Mouse (Mus musculus) mature B cell (primary cell): ENCODE data around the gene Elmsan1.

Experiments used
- in situ Hi-C: fragments of 300-500 bp; cut with MboI; formaldehyde crosslinking; loops from 2 replicates; pipeline ENCODE4 v1.14.3; 2019

The Elmsan1 gene

GRCm38 (mm10) chr12:84174871-84175270, 43.8 kb downstream of the Elmsan1 start:
- in situ Hi-C loops, result no loop called here

DNA sequence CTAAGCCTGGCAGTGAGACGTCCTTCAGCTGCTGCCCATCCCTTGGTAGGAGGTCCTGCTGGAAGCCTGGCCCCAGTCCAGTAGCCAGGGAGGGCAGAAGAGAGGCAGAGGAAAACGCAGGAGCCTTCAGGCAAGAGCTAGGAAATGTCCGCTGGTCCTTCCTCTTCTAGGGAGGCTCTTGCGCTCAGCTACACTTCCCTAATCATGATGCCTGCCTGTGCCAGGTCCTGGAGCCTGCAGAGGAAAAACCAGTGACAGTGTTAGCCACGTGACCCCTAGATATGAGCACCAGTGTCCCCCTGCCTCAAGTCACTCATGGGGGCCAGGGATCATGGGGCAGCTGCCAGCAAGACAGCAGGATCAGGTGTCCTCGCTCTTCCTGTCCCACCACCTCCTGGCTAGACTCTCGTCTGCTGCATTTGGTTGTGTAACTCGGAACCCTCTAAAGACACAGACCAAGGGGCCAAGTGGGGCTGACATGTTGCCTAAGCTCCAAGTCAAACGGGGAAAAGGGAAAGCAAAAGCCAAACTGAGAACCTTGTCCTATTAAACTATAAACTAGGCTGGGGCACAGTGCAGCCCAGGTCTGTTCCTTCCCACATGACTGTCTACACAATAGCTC, 44.4 kb downstream of the Elmsan1 start:
- in situ Hi-C loops, result no loop called here

- in situ Hi-C loops, result no loop called here
These were observed 45.3 kb downstream of the Elmsan1 start for GRCm38 (mm10) chr12:84173309-84173915.

GRCm38 (mm10) chr12:84172862-84173261, 45.8 kb downstream of the Elmsan1 start:
- in situ Hi-C loops, result no loop called here

- in situ Hi-C loops, result no loop called here
These were observed 46.5 kb downstream of the Elmsan1 start for GRCm38 (mm10) chr12:84172216-84172615.

DNA sequence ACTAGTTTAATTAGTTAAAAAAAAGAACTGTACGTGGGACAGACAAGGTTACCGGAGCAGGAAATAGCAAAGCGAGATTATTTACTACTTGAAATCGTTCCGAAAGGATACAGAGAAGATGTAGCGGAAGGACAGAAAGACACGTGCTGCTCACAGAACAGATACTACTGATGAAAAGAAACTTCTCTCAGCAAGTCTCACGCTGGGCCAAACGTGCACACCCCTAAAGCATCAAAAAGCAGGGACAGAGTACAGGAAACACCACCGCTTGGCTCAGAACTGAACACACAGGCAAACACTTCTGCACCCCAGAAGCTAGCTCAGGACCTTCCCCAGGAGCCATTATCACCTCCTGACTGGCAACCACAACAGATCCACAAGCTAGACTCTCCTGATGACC, 48.1 kb downstream of the Elmsan1 start:
- in situ Hi-C loops, result no loop called here

DNA sequence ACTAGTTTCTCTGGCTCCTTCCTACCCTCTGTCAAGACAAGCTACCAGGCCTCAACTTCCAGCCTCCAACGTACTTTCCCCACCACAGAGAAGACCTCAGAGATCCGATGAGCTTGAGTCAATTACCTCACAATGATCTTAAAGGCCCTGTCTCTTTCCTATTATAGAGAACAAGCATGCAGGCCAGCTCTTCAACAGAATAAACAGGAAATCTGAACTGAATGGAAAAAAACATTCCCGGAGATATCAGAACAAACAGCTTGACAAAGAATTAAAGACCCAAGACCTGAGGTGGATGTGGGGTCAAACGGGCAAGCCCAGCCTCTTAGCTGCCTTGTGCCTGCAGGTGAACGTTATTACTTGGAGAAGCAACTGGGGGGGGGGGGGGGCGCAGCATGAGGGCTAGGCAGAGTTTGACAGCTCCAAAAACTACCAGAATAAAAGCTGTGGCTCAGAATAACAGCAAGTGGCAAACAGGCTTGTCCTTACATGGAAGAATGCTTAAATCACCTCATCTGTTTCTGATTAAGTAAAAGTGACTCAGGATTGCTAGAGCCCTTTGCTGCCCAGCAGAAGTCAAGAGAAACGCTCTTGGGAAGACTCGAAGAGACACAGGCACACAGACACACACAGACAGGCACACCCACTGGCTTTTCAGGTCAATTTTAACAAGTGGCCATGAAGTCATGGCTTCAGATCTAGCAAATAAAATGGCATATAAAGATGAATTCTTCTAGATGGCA, 52.9 kb downstream of the Elmsan1 start:
- in situ Hi-C loops, result no loop called here

DNA sequence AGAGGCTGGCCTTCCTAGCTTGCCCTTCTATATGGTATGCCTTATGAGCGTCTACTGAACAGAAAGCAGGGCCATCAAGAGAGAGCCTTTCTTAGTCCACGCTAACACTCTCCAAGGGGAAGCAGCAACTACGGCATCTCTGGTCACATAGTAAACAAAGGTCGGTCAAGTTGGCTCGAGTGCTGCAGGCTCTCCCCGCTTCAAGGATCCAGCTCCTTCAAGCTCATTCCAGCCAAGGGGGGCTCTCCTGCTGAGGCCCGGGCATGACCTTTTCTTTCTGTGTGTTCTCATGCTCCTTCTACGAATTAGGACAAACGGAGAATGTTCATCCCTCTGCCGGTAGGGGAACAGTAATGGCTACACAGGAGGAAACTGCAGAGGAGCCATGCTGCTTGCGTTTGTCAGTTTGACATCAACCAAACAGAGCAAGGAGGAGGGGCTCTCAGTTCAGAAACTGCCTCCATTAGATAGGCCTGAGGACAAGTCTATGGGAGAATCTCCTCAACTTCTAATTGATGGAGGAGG, 55.0 kb downstream of the Elmsan1 start:
- in situ Hi-C loops, result no loop called here

GRCm38 (mm10) chr12:84163133-84163532, 55.5 kb downstream of the Elmsan1 start:
- in situ Hi-C loops, result no loop called here

DNA sequence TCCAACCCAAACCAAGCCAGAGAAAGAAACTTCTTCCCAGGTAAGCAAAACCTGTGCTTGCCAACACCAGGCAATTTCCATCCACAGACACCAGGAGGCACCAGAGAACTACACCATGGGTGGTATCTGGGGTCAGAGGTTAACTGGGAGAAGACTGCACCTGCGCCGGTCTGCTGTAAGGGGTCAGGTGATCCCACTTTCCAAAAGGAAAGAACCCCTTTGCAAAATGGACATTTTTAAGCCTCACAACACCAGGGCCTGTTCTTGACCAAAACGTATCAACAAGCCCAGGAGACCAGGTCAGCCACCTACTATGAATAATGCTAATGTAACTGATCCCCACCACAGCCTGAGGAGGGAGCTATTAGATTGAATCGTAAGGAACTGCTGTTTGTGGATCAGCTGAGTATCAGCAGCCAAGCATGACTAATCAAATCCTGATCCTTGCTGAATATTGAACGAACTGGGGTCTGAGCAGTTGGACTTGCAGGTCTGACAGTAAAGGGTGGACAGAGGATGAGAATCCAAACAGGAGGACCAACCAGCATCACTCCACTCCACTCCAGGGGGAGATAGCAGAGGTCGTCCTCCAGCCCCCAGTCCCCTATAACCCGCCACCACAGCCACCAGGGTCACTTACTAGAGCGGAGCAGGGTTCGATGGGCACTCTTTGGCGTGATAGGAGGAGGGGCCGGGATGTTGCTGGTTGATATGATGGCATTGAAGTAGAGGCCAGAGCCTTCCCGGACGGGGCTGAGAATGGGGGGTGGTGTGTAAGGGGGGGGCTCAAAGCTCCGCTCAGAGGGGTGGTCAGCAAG, 56.9 kb downstream of the Elmsan1 start:
- in situ Hi-C loops, result no loop called here

- in situ Hi-C loops, result no loop called here
These were observed 57.6 kb downstream of the Elmsan1 start for GRCm38 (mm10) chr12:84161116-84161515.

- in situ Hi-C loops, result no loop called here
These were observed 58.2 kb downstream of the Elmsan1 start for GRCm38 (mm10) chr12:84160491-84160890.

DNA sequence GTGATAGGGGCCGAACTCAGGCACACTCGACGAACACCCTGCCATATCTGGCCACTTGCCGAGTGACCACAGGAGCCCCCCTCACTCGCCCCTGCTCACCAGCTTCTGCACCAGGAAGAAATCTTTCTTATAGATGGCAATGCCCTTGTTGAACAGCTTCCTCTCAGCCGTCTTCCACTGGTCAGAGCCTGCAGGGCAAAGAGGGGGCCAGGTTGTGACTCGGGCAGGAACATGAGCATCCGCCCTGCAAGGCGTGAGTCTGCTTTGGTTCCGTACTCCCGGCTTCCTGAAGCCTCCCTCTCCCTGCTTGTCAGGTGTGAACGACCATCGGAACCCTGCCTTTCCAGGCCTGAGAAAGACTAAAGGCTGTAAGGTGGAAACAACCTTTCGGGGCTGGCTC, 60.5 kb downstream of the Elmsan1 start:
- in situ Hi-C loops, result no loop called here

DNA sequence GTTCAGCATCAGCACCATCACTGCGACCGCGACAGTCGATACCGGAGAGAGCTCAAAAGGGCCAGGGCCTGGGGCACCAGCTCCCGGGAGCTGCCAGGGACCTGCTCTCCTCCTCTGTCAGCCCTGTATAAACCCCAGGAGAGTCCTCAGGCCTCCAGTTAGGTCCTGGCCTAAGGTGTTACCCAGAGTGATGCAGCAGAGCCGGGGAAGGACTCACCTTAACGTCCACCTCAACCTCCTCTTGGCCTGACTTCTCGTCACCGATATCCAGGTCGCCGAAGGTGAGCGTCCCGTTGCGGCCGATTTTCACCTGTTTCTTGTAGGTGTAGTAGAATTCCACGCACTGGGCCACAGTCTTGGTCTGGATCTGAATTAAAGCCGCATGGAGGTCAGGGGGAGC, 62.5 kb downstream of the Elmsan1 start:
- in situ Hi-C loops, result no loop called here

GRCm38 (mm10) chr12:84155523-84155871, 63.2 kb downstream of the Elmsan1 start:
- in situ Hi-C loops, result no loop called here

DNA sequence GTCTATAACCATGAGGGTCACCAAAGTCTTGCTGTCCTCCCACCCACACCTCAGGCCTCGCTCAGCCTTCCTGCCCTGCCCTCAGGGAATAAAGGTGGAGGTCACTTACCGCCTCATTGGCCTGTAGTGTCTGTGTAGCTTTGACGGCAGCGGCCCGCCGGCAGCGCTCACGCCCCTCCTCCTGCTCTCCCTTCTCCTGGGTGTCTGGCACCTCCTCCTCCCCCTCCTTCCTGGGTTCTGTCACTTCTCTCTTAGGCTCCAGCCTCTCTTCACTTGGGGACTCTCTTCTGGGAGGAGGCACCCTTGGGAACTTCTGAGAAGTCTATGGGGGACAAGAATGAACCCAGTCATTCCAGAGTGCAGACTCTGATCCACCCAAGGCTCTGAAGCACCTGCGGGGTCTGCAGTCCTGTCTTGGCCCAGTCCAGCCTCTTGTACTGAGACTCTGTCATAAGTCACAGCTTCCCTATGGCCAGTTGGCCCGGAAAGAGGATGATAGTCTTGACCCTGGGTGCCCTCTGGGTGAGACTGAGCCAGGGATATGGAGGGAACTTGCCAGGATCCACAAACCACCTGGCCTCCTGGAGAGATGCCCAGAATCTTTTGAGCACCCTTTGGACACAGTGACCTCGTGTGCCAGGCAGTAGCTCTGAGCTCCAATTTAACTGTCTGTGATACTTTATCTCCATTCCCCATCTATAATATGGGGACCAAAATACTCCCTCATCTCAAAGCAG, 63.7 kb downstream of the Elmsan1 start:
- in situ Hi-C loops, result no loop called here

GRCm38 (mm10) chr12:84153414-84153813, 65.3 kb downstream of the Elmsan1 start:
- in situ Hi-C loops, result no loop called here

DNA sequence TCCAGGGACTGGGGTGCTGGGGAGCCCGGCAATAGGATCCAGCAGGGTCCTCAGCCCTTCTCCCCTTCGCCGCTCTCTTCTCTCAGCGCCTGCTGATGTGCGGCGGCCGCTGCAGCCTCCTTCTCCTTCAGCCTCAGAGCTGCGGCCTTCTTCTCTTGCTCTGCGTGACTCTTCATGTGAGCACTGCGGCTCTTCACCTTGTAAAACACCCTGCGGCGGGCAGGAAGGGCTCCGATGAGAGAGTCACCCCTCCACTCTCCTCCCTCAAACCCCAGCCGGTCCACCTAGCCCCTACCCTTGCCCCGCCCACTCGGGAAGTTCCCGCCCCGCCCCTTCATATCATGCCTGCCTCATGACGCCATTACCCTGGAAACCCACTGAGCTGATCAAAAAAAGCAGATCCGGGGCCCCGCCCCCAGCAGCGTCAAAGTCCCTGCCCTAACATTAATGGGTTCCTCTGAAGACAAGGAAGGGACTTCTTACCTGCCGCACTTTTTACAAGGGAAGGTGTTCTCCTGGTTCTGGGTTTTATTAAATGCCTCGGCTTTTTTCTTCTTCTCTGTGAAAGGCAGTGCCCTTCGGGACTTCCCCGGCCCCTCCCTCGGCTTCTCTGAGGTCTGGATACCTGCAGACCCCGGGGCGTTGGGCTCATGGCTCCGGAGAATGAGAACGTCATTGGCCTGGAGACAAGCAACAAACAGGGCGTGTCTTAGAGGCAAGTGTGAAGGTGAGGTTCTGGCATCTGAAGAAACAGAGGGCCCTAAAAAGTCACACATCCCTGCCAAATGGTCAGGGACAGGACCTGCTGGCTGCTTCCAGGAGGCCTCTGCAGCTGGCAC, 66.1 kb downstream of the Elmsan1 start:
- in situ Hi-C loops, result no loop called here

- in situ Hi-C loops, result no loop called here
These were observed 66.8 kb downstream of the Elmsan1 start for GRCm38 (mm10) chr12:84151911-84152310.

DNA sequence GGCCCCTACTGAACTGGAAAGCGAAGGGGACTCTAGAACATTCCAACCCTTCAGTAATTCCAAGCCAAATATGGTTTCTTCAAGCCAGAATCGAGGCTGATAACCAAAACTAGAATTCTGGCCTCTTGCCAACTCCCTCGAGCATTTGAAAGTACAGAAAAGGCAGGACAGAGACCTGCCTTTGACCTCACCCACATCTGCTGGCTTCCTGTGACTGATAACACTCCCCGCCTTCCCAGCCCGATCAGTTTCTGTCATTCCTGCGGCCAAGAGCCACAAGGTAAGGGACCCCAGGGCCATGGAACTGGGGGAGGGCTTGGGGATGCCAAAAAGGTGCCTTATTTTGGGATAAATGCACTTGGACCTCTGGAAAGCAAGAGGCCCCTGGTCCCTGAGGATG, 67.7 kb downstream of the Elmsan1 start:
- in situ Hi-C loops, result no loop called here

DNA sequence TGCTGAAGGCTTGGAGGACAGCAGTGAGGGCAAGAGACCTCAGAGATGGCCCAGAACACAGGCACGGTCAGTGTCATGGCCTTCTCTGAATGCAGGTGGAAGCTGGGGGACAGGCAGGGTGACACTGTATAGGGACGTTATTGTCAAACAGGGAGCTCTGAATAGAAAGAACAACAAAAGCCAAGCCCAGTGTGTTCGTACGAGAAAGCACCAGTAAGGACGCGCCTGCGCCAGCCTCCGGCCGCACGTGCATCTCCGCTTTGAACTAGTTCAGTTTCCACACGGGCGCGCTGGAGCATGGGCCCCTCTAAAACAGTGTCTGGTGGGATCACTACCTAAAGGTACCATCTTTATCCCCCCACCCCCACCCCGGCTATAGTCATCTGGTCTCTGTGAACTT, 68.7 kb downstream of the Elmsan1 start:
- in situ Hi-C loops, result no loop called here
